Mouse (Mus musculus) CH12F3 (cell line): ENCODE data around the gene Elf4.

Experiments
- in situ Hi-C: fragments of 300-500 bp; cut with MboI; formaldehyde crosslinking; loops from 2 replicates; pipeline ENCODE4 v1.14.3; 2020; ENCODE audit warnings: low sequenced_read_pairs

Elf4 gene

DNA sequence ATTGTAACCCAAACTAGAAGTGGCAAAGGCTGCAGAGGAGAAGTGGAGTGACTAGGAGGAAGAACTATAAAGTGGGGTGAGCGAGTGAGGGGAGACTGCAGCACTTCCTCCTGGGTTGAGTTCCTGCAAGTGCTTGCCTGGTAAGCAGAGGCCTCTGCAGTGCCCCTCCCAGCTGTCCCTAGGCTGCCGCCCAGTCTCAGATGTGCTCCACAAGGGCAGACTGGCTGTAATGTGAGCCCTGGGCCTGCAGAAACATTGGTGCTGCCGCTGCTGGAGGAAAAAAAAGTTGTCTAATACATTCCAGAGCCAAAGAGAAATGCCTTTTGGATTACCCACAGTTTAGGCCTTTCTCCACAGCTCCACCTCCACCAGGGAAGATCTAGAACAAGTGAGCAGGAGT, 57.8 kb downstream of the Elf4 start:
- in situ Hi-C loops = loop anchor here (25.0 kb wide), 1 partner anchor 418 kb away; no protein-coding TSS in a partner anchor

GRCm38 (mm10) chrX:48399994-48400393, 62.9 kb downstream of the Elf4 start:
- in situ Hi-C loops = loop anchor here (25.0 kb wide), 1 partner anchor 413 kb away; no protein-coding TSS in a partner anchor

- in situ Hi-C loops = no loop called here
Observed at GRCm38 (mm10) chrX:48389380-48389779, 73.6 kb downstream of the Elf4 start.

- in situ Hi-C loops = no loop called here
Observed at GRCm38 (mm10) chrX:48385927-48386326, 77.0 kb downstream of the Elf4 start.

DNA sequence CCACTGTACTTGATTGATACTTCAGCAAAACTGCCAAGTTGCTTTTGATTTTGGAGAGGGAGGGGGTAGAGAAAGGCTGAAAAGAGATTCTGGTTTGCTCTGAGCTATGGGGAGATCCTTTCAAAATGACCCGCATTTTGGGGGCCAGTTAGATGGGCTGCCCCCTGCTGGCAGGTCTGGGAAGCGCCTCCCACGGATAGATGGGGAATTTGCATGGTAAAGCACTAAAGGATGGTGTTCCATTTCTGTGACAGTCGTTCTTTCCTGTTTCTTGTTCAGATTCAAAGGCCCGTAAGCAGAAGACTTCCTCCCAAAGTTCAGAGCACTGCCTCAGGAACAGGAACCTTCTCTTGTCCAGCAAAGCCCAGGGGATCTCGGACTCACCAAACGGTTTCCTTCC, 79.3 kb downstream of the Elf4 start:
- in situ Hi-C loops = no loop called here

DNA sequence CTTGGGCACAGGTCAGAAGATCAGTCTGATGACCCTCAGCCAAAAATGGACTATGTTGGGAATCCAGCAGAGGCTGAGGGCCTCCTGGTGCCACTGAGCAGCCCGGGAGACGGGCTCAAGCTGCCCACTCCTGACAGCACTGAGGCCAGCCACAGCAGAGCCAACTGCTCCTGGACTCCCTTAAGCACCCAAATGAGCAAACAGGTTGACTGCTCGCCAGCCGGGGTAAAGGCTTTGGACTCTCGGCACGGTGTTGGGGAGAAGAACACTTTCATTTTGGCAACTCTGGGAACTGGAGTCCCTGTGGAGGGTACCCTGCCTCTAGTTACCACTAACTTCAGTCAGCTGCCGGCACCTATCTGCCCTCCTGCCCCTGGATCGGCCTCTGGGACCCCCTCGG, 95.1 kb downstream of the Elf4 start:
- in situ Hi-C loops = no loop called here

DNA sequence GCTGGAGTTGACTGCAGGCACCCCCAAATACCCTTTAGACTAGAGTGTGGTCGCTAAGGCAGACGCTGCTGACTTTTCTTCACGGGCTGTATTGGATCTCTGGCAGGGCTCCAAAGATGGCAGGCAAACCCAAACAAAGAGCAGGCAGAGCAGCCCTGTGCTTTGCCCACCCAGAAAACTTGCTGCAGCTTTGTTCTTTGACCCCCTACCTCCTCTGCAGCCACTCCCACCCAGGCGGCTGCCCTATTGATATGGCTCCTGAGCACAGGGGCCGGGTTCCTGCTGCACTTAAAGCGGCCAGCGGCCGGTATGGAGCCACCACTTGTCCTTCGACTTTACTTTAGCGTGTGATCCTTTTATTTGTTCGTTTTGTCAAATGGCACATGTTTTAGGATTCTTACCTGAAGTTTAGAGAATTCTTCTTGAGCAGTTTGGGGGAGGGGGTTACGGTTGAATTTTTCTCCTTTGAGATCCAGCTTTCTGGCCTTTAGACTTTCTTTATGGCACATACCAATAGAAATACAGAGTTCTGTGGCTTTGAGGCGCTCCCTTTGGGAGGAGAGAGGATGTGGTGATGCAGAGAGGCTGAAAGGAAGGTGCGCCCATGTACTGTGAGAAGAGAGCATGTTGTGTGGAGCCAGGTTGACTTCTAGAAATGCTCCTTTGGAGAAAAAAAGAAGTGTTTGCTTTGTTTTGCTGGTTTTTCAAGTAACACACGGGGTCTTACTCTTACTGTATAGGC, 96.9 kb downstream of the Elf4 start:
- in situ Hi-C loops = no loop called here
